Mouse (Mus musculus) intestine, postnatal 0 days (tissue): ENCODE data around the gene Fam186a. TPM values are rescaled to one million over a fixed set of nuclear protein-coding genes. Genes with fewer than 3 reads are reported as not detected.
"Not testable (repeated sequence)": the region's sequence is repeated elsewhere in the genome, so short reads cannot be mapped to it uniquely, and the experiment has no call there.

ENCODE experiments used
- ATAC-seq: fragments of 200-750 bp; cut with Nextera tagmentation; 2 replicates; pipeline ENCODE4 v1.8.0; 2017; ENCODE audit warnings: mild to moderate bottlenecking, moderate TSS enrichment, moderate library complexity
- H3K27ac ChIP-seq: fragments of 300-500 bp; sonication (generic); 2 replicates; pipeline ENCODE4 v1.5.1; 2014; ENCODE audit warnings: mild to moderate bottlenecking, low read depth, low read length, moderate library complexity
- H3K27me3 ChIP-seq: fragments of 300-500 bp; sonication (generic); replicated peaks from 2 replicates; pipeline ENCODE4 v1.6.1; 2014; ENCODE audit warnings: low read length, mixed read lengths; ENCODE audit not compliant: control insufficient read depth, insufficient read depth
- H3K36me3 ChIP-seq: fragments of 300-500 bp; sonication (generic); 2 replicates; pipeline ENCODE4 v1.6.1; 2014; ENCODE audit warnings: mild to moderate bottlenecking, moderate library complexity; ENCODE audit not compliant: control insufficient read depth, insufficient read depth
- H3K4me1 ChIP-seq: fragments of 300-500 bp; sonication (generic); replicated peaks from 2 replicates; pipeline ENCODE4 v1.6.1; 2014; ENCODE audit warnings: antibody characterized with exemption, low read length, mixed read lengths; ENCODE audit not compliant: control insufficient read depth, insufficient read depth
- H3K4me2 ChIP-seq: fragments of 300-500 bp; sonication (generic); replicated peaks from 2 replicates; pipeline ENCODE4 v1.6.1; 2014; ENCODE audit warnings: low read depth, mild to moderate bottlenecking, moderate library complexity
- H3K4me3 ChIP-seq: fragments of 300-500 bp; sonication (generic); 2 replicates; pipeline ENCODE4 v1.5.1; 2014; ENCODE audit warnings: low read depth, low read length
- H3K9ac ChIP-seq: fragments of 300-500 bp; sonication (generic); 2 replicates; pipeline ENCODE4 v1.6.1; 2014; ENCODE audit warnings: mild to moderate bottlenecking, low read depth, low read length
- H3K9me3 ChIP-seq: fragments of 300-500 bp; sonication (generic); 2 replicates; pipeline ENCODE4 v1.6.1; 2016; ENCODE audit warnings: mixed run types; ENCODE audit not compliant: control insufficient read depth
- CTCF ChIP-seq: sonication (generic); IDR thresholded peaks from 2 replicates; pipeline ENCODE4 v1.5.1; 2016; ENCODE audit warnings: low read depth, mild to moderate bottlenecking, control low read depth, antibody characterized with exemption, moderate library complexity
- WGBS: fragments of 180-500 bp; shearing (Covaris S2); extraction: QIAGEN DNeasy Blood & Tissue Kit; methylation state at CpG from one replicate; pipeline ENCODE4 v1.1.7; 2014; 5-methylcytosine and 5-hydroxymethylcytosine counted together
- polyA plus RNA-seq: library from polyadenylated mRNA; unstranded; fragments of >200 nt; fragmentation: Nextera tagmentation; extraction: Ambion mirVana; gene quantifications from 2 replicates; pipeline ENCODE4 v1.2.1, GENCODE M21; 2015

Fam186a gene
- polyA plus RNA-seq, 1 experiment from 2014 or later = not detected

- WGBS = 74% methylated on average over 4 of the region's 4 CpGs
Observed at GRCm38 (mm10) chr15:99911785-99912184, 55.1 kb downstream of the Fam186a start.

GRCm38 (mm10) chr15:99909339-99909996, 57.4 kb downstream of the Fam186a start:
- H3K4me2 ChIP-seq, H3K9me3 ChIP-seq, H3K4me3 ChIP-seq, H3K4me1 ChIP-seq, H3K27me3 ChIP-seq, H3K27ac ChIP-seq, H3K36me3 ChIP-seq, H3K9ac ChIP-seq: not testable (repeated sequence)
- 0 out of 2 replicates have a peak, but pooled peaks have one; percentile 42 for ATAC-seq
- WGBS = 32% methylated on average over 14 of the region's 14 CpGs
- TF ChIP-seq CTCF = peak; percentile 75

More at GRCm38 (mm10) chr15:99911785-99912184, 55.1 kb downstream of the Fam186a start:
- no peak overlapping the region for H3K9ac ChIP-seq
- H3K27ac ChIP-seq = no peak overlapping the region
- H3K4me3 ChIP-seq = no peak overlapping the region
- no peak overlapping the region for H3K4me2 ChIP-seq
- no peaks in the 10 kb centered on the region for H3K36me3 ChIP-seq
- no peak for ATAC-seq
- no peak for TF ChIP-seq CTCF
- H3K9me3 ChIP-seq = no peaks in the 10 kb centered on the region
- 0 out of 2 replicates have a peak, but pooled peaks cover 2% of the 10 kb centered on the region for H3K4me1 ChIP-seq
- no peaks in the 10 kb centered on the region for H3K27me3 ChIP-seq

- TF ChIP-seq CTCF = no peak
- ATAC-seq = no peak
- 55% methylated on average over 1 of the region's 1 CpGs for WGBS
- no peaks in the 10 kb centered on the region for H3K27me3 ChIP-seq
- 0 out of 2 replicates have a peak, but pooled peaks cover 2% of the 10 kb centered on the region for H3K4me1 ChIP-seq
- H3K9me3 ChIP-seq = no peaks in the 10 kb centered on the region
- H3K36me3 ChIP-seq = no peaks in the 10 kb centered on the region
- no peak overlapping the region for H3K4me3 ChIP-seq
- H3K27ac ChIP-seq = no peak overlapping the region
- H3K4me2 ChIP-seq = no peak overlapping the region
- H3K9ac ChIP-seq = no peak overlapping the region
Observed at GRCm38 (mm10) chr15:99907514-99907913, 59.3 kb downstream of the Fam186a start.

- no peak for TF ChIP-seq CTCF
- Histone ChIP-seq H3K4me1 (0 out of 2 replicates have a peak, but pooled peaks cover 2% of the 10 kb centered on the region), H3K9me3 (no peaks in the 10 kb centered on the region), H3K4me2 (no peak overlapping the region), H3K36me3 (no peaks in the 10 kb centered on the region), H3K4me3 (no peak overlapping the region), H3K27me3 (no peaks in the 10 kb centered on the region), H3K27ac (no peak overlapping the region), H3K9ac (no peak overlapping the region)
- no peak for ATAC-seq
- 48% methylated on average over 4 of the region's 4 CpGs for WGBS
Observed at GRCm38 (mm10) chr15:99907041-99907440, 59.8 kb downstream of the Fam186a start.

- no peaks in the 10 kb centered on the region for H3K36me3 ChIP-seq
- H3K27me3 ChIP-seq = no peaks in the 10 kb centered on the region
- no peak overlapping the region for H3K4me2 ChIP-seq
- no peak overlapping the region for H3K9ac ChIP-seq
- no peak for TF ChIP-seq CTCF
- WGBS = 82% methylated on average over 9 of the region's 9 CpGs
- no peak for ATAC-seq
- no peak overlapping the region for H3K27ac ChIP-seq
- no peaks in the 10 kb centered on the region for H3K9me3 ChIP-seq
- H3K4me3 ChIP-seq = no peak overlapping the region
- H3K4me1 ChIP-seq = 0 out of 2 replicates have a peak, but pooled peaks cover 2% of the 10 kb centered on the region
Observed at GRCm38 (mm10) chr15:99904841-99905240, 62.0 kb downstream of the Fam186a start.

- H3K27ac ChIP-seq = no peak overlapping the region
- peak; percentile 90 for TF ChIP-seq CTCF
- no peak overlapping the region for H3K4me3 ChIP-seq
- H3K27me3 ChIP-seq = no peaks in the 10 kb centered on the region
- ATAC-seq = 0 out of 2 replicates have a peak, but pooled peaks have one; percentile 23
- WGBS = 0% methylated on average over 4 of the region's 4 CpGs
- no peaks in the 10 kb centered on the region for H3K36me3 ChIP-seq
- no peaks in the 10 kb centered on the region for H3K9me3 ChIP-seq
- H3K4me2 ChIP-seq = no peak overlapping the region
- no peak overlapping the region for H3K9ac ChIP-seq
- 0 out of 2 replicates have a peak, but pooled peaks cover 2% of the 10 kb centered on the region for H3K4me1 ChIP-seq
Observed at GRCm38 (mm10) chr15:99904333-99904732, 62.5 kb downstream of the Fam186a start.
